Mouse (Mus musculus): ENCODE measurements at regions not wholly inside any gene's neighbourhood (a gene's known extent, or its start where the extent isn't known, plus 50 kb on each side); places are given as distances from the start of the nearest gene placed in this dataset.

DNA sequence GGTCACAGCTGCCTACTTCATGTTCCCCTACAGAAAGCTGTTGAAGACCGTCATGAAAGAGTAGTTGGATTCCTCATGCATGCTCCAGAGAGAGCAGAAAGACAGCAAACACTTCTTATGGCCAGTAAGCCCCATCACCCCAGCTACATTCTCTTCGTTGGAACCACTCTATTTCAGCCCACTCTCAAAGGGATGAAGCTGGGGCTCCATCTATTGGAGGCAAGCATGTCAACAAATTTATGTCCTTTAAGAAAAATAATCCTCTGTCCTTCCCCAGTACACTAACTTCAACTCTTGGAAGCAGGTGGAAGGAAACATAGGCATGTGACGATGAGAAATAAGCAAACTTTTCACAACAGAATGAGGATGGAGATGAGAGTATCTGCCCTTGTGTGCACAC lies 438.5 kb downstream of the Cdk5rap2 start:
- WGBS, result 65% methylated on average over 3 of the region's 3 CpGs

DNA sequence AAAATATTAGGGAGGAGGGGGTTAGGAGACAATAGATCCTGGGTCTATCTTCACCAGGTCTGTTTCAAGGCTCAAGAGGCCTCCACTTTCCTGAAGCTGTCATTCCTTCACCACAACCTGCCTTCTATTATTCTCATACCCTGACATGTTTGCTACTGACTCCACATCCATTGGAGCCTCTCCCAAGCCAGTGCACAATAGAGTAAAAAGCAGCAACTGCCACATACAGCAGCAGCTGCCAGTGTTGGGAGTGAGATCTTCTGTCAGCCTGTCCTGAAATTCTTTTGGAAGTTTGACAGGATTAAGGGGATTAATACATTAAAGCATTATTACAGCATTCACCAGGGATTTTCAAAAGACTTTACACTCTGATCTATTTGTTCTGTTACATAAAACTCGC lies 441.8 kb downstream of the Cdk5rap2 start:
- H3K27ac ChIP-seq (replicated peaks in 1 of 2; ENCODE audit: control insufficient read depth in 1 of 2, insufficient read depth in 1 of 2, low read depth in 2 of 2, low read length in 2 of 2), result no peak overlapping the region
- H3K4me2 ChIP-seq (ENCODE audit: low read length), result no peak overlapping the region
- H3K36me3 ChIP-seq (ENCODE audit: control insufficient read depth, insufficient read depth, low read length), result no peaks in the 10 kb centered on the region
- H3K9ac ChIP-seq (ENCODE audit: low read length), result no peak overlapping the region
- 88% methylated on average over 1 of the region's 1 CpGs for WGBS
- no peaks in the 10 kb centered on the region for H3K4me1 ChIP-seq (ENCODE audit: control insufficient read depth in 2 of 2, insufficient read depth in 2 of 2, low read length in 2 of 2)
- no peaks in the 10 kb centered on the region for H3K27me3 ChIP-seq (ENCODE audit: control insufficient read depth, insufficient read depth, low read length)
- no peak overlapping the region for H3K4me3 ChIP-seq (ENCODE audit: control insufficient read depth in 1 of 2, insufficient read depth in 1 of 2, low read depth in 1 of 2, low read length in 2 of 2)
- ATAC-seq (ENCODE audit: insufficient number of reproducible peaks, insufficient read depth, low FRiP score, low read depth), result no peak
- H3K9me3 ChIP-seq (ENCODE audit: control insufficient read depth, low read length), result no peaks in the 10 kb centered on the region

More for the DNA sequence above, 438.5 kb downstream of the Cdk5rap2 start:
- ATAC-seq (ENCODE audit: insufficient number of reproducible peaks, insufficient read depth, low FRiP score, low read depth), result no peak
- Histone ChIP-seq H3K9me3 (ENCODE audit: control insufficient read depth, low read length) (no peaks in the 10 kb centered on the region), H3K4me2 (ENCODE audit: low read length) (no peak overlapping the region), H3K9ac (ENCODE audit: low read length) (no peak overlapping the region), H3K4me1 (ENCODE audit: control insufficient read depth in 2 of 2, insufficient read depth in 2 of 2, low read length in 2 of 2) (no peaks in the 10 kb centered on the region), H3K36me3 (ENCODE audit: control insufficient read depth, insufficient read depth, low read length) (no peaks in the 10 kb centered on the region), H3K4me3 (ENCODE audit: control insufficient read depth in 1 of 2, insufficient read depth in 1 of 2, low read depth in 1 of 2, low read length in 2 of 2) (no peak overlapping the region), H3K27me3 (ENCODE audit: control insufficient read depth, insufficient read depth, low read length) (no peaks in the 10 kb centered on the region), H3K27ac (replicated peaks in 1 of 2; ENCODE audit: control insufficient read depth in 1 of 2, insufficient read depth in 1 of 2, low read depth in 2 of 2, low read length in 2 of 2) (no peak overlapping the region)

Measured in heart, embryonic 14.5 days (tissue).